Mouse (Mus musculus) testis, adult 2 months (tissue): ENCODE results near the gene Gm20388. TPM values are rescaled to one million over a fixed set of nuclear protein-coding genes. Genes with fewer than 3 reads are reported as not detected.
A peak's percentile ranks its signal among the peaks of the same experiment; 100 is the strongest.

Experiments
- H3K27ac ChIP-seq: fragments of 200-500 bp; 2 replicates; pipeline ENCODE4 v1.5.1; 2012; ENCODE audit warnings: low read depth, low read length; ENCODE audit not compliant: control insufficient read depth, insufficient read depth
- H3K27me3 ChIP-seq: fragments of 200-500 bp; 2 replicates; pipeline ENCODE4 v1.6.1; 2012; ENCODE audit warnings: mild to moderate bottlenecking, low read length, moderate library complexity; ENCODE audit not compliant: control insufficient read depth, insufficient read depth
- H3K36me3 ChIP-seq: fragments of 200-500 bp; 2 replicates; pipeline ENCODE4 v1.6.1; 2012; ENCODE audit warnings: mild to moderate bottlenecking, low read length; ENCODE audit not compliant: control insufficient read depth, insufficient read depth
- H3K4me1 ChIP-seq: fragments of 200-500 bp; 2 replicates; pipeline ENCODE4 v1.6.1; 2012; ENCODE audit warnings: low read length; ENCODE audit not compliant: control insufficient read depth, insufficient read depth
- H3K4me3 ChIP-seq: fragments of 200-500 bp; 2 replicates; pipeline ENCODE4 v1.5.1; 2012; ENCODE audit warnings: low read depth, mild to moderate bottlenecking, low read length, moderate library complexity, mixed read lengths; ENCODE audit not compliant: control insufficient read depth
- CTCF ChIP-seq: fragments of 200-500 bp; IDR thresholded peaks from 2 replicates; pipeline ENCODE4 v1.5.1; 2012; ENCODE audit warnings: low read depth, mild to moderate bottlenecking, inconsistent platforms, low read length, moderate library complexity; ENCODE audit not compliant: control insufficient read depth, insufficient read depth, insufficient replicate concordance
- POLR2A ChIP-seq: fragments of 200-500 bp; IDR thresholded peaks from 2 replicates; pipeline ENCODE4 v1.6.1; 2012; ENCODE audit warnings: low read depth, mild to moderate bottlenecking, inconsistent platforms, low read length, moderate library complexity; ENCODE audit not compliant: control insufficient read depth
- polyA plus RNA-seq: library from polyadenylated mRNA; depleted of rRNA; stranded (reverse); fragments of >200 nt; gene quantifications from 2 replicates; pipeline ENCODE4 v1.2.3, GENCODE M21; 2012

Gene Gm20388
- polyA plus RNA-seq, 1 experiment: 5.6 TPM

- Histone ChIP-seq H3K27me3 (no peaks in the 10 kb centered on the region), H3K4me1 (peaks cover 2% of the 10 kb centered on the region; the same call in 1 of the 2 replicates), H3K36me3 (no peaks in the 10 kb centered on the region), H3K27ac (no peak overlapping the region), H3K4me3 (no peak overlapping the region)
- no peak for TF ChIP-seq POLR2A
- no peak for TF ChIP-seq CTCF
Measured at GRCm38 (mm10) chr8:123763355-123763754, 3852.7 kb downstream of the Gm20388 start.

DNA sequence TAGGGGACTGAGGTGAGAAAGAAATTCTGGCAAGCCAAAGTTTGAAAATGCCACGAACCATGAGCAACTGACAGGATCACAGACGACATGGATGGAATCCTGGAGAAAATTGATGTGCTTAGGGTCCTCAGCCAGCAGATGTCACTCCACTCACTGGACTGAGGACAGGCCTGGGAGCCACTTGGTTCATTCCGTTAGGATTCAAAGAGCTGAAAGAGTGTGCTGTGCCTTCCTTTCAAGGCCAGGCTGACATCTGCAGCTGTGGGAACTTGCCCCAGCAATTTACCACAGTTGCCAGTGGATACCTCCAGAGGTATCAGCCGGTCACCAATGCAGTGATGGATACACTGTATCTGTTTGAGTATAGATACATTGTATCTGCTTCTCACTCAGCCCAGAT is 3854.0 kb downstream of the Gm20388 start:
- Histone ChIP-seq H3K4me1 (peaks cover 2% of the 10 kb centered on the region; the same call in 1 of the 2 replicates), H3K4me3 (no peak overlapping the region), H3K27ac (peak overlapping the region; percentile 28; the same call in 1 of the 2 replicates), H3K36me3 (no peaks in the 10 kb centered on the region), H3K27me3 (no peaks in the 10 kb centered on the region)
- no peak for TF ChIP-seq POLR2A
- peak; percentile 21; the same call in 1 of the 2 replicates for TF ChIP-seq CTCF

GRCm38 (mm10) chr8:123766516-123766915 is 3855.9 kb downstream of the Gm20388 start:
- Histone ChIP-seq H3K36me3 (no peaks in the 10 kb centered on the region), H3K27ac (no peak overlapping the region)
- TF ChIP-seq POLR2A (no peak), CTCF (no peak)

GRCm38 (mm10) chr8:123767874-123768273 is 3857.2 kb downstream of the Gm20388 start:
- Histone ChIP-seq H3K36me3 (no peaks in the 10 kb centered on the region), H3K27me3 (no peaks in the 10 kb centered on the region), H3K4me3 (no peak overlapping the region), H3K27ac (no peak overlapping the region), H3K4me1 (no peaks in the 10 kb centered on the region; the same call in 1 of the 2 replicates)
- TF ChIP-seq POLR2A (no peak), CTCF (no peak)

More at GRCm38 (mm10) chr8:123766516-123766915, 3855.9 kb downstream of the Gm20388 start:
- Histone ChIP-seq H3K4me3 (no peak overlapping the region), H3K27me3 (no peaks in the 10 kb centered on the region), H3K4me1 (peaks cover 2% of the 10 kb centered on the region; the same call in 1 of the 2 replicates)

GRCm38 (mm10) chr8:123768492-123769356 is 3858.1 kb downstream of the Gm20388 start:
- Histone ChIP-seq H3K27me3 (no peaks in the 10 kb centered on the region), H3K36me3 (no peaks in the 10 kb centered on the region), H3K4me3 (no peak overlapping the region), H3K4me1 (no peaks in the 10 kb centered on the region), H3K27ac (no peak overlapping the region)
- TF ChIP-seq POLR2A (no peak), CTCF (peak; percentile 60; the same call in 1 of the 2 replicates)

DNA sequence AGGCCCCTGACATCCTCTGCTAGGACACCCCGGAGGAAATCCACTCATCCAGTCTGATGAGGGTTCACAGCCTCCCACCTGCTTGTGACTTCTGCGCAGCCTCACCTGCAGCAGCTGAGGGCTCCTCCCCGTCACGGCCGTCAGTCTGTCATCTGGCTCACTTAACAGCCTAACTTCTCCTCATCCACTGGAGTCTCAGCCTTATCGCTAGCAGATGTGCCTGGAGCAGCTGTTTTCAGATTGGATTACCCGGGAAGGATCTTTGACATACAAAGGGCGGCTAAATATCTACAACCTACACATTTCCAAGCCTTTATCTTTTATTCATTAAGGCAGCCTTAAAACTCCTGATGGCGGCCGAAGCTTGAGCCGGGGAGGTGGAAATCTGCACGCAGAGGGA is 3862.8 kb downstream of the Gm20388 start:
- no peaks in the 10 kb centered on the region for H3K27me3 ChIP-seq
- no peak overlapping the region for H3K4me3 ChIP-seq
- H3K27ac ChIP-seq: no peak overlapping the region
- no peaks in the 10 kb centered on the region for H3K4me1 ChIP-seq
- TF ChIP-seq CTCF (no peak), POLR2A (no peak)
- H3K36me3 ChIP-seq: no peaks in the 10 kb centered on the region

DNA sequence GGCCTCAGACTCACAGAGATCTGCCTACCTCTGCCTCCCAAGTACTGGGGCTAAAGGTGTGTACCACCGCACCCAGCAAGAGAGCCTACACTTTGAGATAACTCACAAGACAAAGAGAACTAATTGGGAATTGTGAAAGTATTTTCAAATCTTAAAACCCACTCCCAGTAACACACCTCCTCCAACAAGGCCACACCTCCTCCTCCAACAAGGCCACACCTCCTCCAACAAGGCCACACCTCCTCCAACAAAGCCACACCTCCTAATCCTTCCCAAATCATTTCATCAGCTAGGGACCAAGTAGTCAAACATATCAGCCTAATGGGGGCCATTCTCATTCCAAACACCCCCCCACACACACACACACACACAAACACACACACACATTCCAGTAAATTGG is 3863.8 kb downstream of the Gm20388 start:
- Histone ChIP-seq H3K4me3 (no peak overlapping the region), H3K4me1 (no peaks in the 10 kb centered on the region), H3K36me3 (no peaks in the 10 kb centered on the region), H3K27me3 (no peaks in the 10 kb centered on the region), H3K27ac (no peak overlapping the region)
- TF ChIP-seq POLR2A (no peak), CTCF (no peak)
